Mouse (Mus musculus) hindbrain, embryonic 13.5 days (tissue): Measurements from ENCODE around the gene Prkci. TPM values are rescaled to one million over a fixed set of nuclear protein-coding genes. Genes with fewer than 3 reads are reported as not detected.
A peak's percentile ranks its signal among the peaks of the same experiment; 100 is the strongest.

Source experiments
- ATAC-seq: fragments of 200-750 bp; cut with Nextera tagmentation; 2 replicates; pipeline ENCODE4 v1.8.0; 2017; ENCODE audit warnings: moderate TSS enrichment; ENCODE audit not compliant: low FRiP score
- H3K27ac ChIP-seq: fragments of 300-500 bp; sonication (generic); 2 replicates; pipeline ENCODE4 v1.5.1; 2015; ENCODE audit warnings: inconsistent platforms, mild to moderate bottlenecking, moderate library complexity
- H3K27me3 ChIP-seq: fragments of 300-500 bp; sonication (generic); 2 replicates; pipeline ENCODE4 v1.6.1; 2015; ENCODE audit warnings: mild to moderate bottlenecking, inconsistent platforms
- H3K36me3 ChIP-seq: fragments of 300-500 bp; sonication (generic); 2 replicates; pipeline ENCODE4 v1.6.1; 2015; ENCODE audit warnings: mild to moderate bottlenecking, inconsistent platforms
- H3K4me1 ChIP-seq: fragments of 300-500 bp; sonication (generic); replicated peaks from 2 replicates; pipeline ENCODE4 v1.6.1; 2015; ENCODE audit warnings: inconsistent platforms
- H3K4me2 ChIP-seq: fragments of 300-500 bp; sonication (generic); 2 replicates; pipeline ENCODE4 v1.6.1; 2015; ENCODE audit warnings: inconsistent platforms, mild to moderate bottlenecking, moderate library complexity
- H3K4me3 ChIP-seq: fragments of 300-500 bp; sonication (generic); 2 replicates; pipeline ENCODE4 v1.5.1; 2015; ENCODE audit warnings: mild to moderate bottlenecking, inconsistent platforms
- H3K9ac ChIP-seq: fragments of 300-500 bp; sonication (generic); 2 replicates; pipeline ENCODE4 v1.6.1; 2015; ENCODE audit warnings: mild to moderate bottlenecking, inconsistent platforms
- H3K9me3 ChIP-seq: fragments of 300-500 bp; sonication (generic); 2 replicates; pipeline ENCODE4 v1.6.1; 2016; ENCODE audit warnings: inconsistent platforms
- WGBS: fragments of 180-500 bp; shearing (Covaris S2); methylation state at CpG from one replicate; pipeline ENCODE4 v1.1.7; 2015; 5-methylcytosine and 5-hydroxymethylcytosine counted together
- polyA plus RNA-seq: library from polyadenylated mRNA; unstranded; fragments of >200 nt; fragmentation: Nextera tagmentation; extraction: Ambion mirVana; gene quantifications from 2 replicates; pipeline ENCODE4 v1.2.1, GENCODE M21; 2015

Gene Prkci
- polyA plus RNA-seq, 1 experiment from 2014 or later: 23.9 TPM

GRCm38 (mm10) chr3:31027718-31028117 lies 32.2 kb downstream of the Prkci start:
- H3K27ac ChIP-seq: no peak overlapping the region
- no peaks in the 10 kb centered on the region for H3K9me3 ChIP-seq
- H3K36me3 ChIP-seq: peaks cover 8% of the 10 kb centered on the region
- peaks cover 5% of the 10 kb centered on the region; the same call in 1 of the 2 replicates for H3K4me1 ChIP-seq
- H3K4me3 ChIP-seq: no peak overlapping the region
- H3K9ac ChIP-seq: no peak overlapping the region
- no peaks in the 10 kb centered on the region for H3K27me3 ChIP-seq
- ATAC-seq: no peak
- 97% methylated on average over 8 of the region's 8 CpGs for WGBS
- H3K4me2 ChIP-seq: no peak overlapping the region

GRCm38 (mm10) chr3:31031621-31032020 lies 36.1 kb downstream of the Prkci start:
- Histone ChIP-seq H3K4me2 (no peak overlapping the region), H3K9me3 (no peaks in the 10 kb centered on the region), H3K4me1 (no peaks in the 10 kb centered on the region), H3K27ac (no peak overlapping the region), H3K9ac (no peak overlapping the region), H3K27me3 (no peaks in the 10 kb centered on the region), H3K4me3 (no peak overlapping the region), H3K36me3 (peaks cover 15% of the 10 kb centered on the region)
- WGBS: 86% methylated on average over 9 of the region's 9 CpGs
- ATAC-seq: no peak

- ATAC-seq: no peak
- 87% methylated on average over 3 of the region's 3 CpGs for WGBS
- Histone ChIP-seq H3K9ac (no peak overlapping the region), H3K27me3 (no peaks in the 10 kb centered on the region), H3K9me3 (no peaks in the 10 kb centered on the region), H3K4me2 (no peak overlapping the region), H3K27ac (no peak overlapping the region), H3K4me3 (no peak overlapping the region), H3K36me3 (peaks cover 20% of the 10 kb centered on the region), H3K4me1 (no peaks in the 10 kb centered on the region)
Observed at GRCm38 (mm10) chr3:31033644-31034043, 38.1 kb downstream of the Prkci start.

- 93% methylated on average over 13 of the region's 13 CpGs for WGBS
- Histone ChIP-seq H3K36me3 (peaks cover 38% of the 10 kb centered on the region), H3K9me3 (no peaks in the 10 kb centered on the region), H3K4me3 (no peak overlapping the region), H3K9ac (no peak overlapping the region), H3K4me1 (no peaks in the 10 kb centered on the region), H3K4me2 (no peak overlapping the region), H3K27me3 (no peaks in the 10 kb centered on the region), H3K27ac (no peak overlapping the region)
- no peak for ATAC-seq
Observed at GRCm38 (mm10) chr3:31037851-31038250, 42.3 kb downstream of the Prkci start.

- Histone ChIP-seq H3K4me2 (no peak overlapping the region), H3K4me1 (no peaks in the 10 kb centered on the region), H3K9me3 (no peaks in the 10 kb centered on the region), H3K27ac (no peak overlapping the region), H3K4me3 (no peak overlapping the region), H3K36me3 (peaks cover 37% of the 10 kb centered on the region), H3K27me3 (no peaks in the 10 kb centered on the region), H3K9ac (no peak overlapping the region)
- no peak for ATAC-seq
- WGBS: 95% methylated on average over 10 of the region's 10 CpGs
Observed at GRCm38 (mm10) chr3:31038689-31039088, 43.1 kb downstream of the Prkci start.

- WGBS: 80% methylated on average over 2 of the region's 2 CpGs
- no peaks in the 10 kb centered on the region for H3K27me3 ChIP-seq
Observed at GRCm38 (mm10) chr3:31042992-31043391, 47.4 kb downstream of the Prkci start.

GRCm38 (mm10) chr3:31047263-31047662 lies 51.7 kb downstream of the Prkci start:
- Histone ChIP-seq H3K27me3 (no peaks in the 10 kb centered on the region), H3K4me3 (no peak overlapping the region), H3K27ac (no peak overlapping the region), H3K9ac (no peak overlapping the region), H3K4me1 (no peaks in the 10 kb centered on the region), H3K4me2 (no peak overlapping the region), H3K36me3 (peaks cover 29% of the 10 kb centered on the region), H3K9me3 (no peaks in the 10 kb centered on the region)
- WGBS: 76% methylated on average over 3 of the region's 3 CpGs
- ATAC-seq: no peak

More at GRCm38 (mm10) chr3:31042992-31043391, 47.4 kb downstream of the Prkci start:
- ATAC-seq: no peak
- H3K27ac ChIP-seq: no peak overlapping the region
- H3K9ac ChIP-seq: no peak overlapping the region
- H3K36me3 ChIP-seq: peaks cover 38% of the 10 kb centered on the region
- H3K4me1 ChIP-seq: no peaks in the 10 kb centered on the region
- no peaks in the 10 kb centered on the region for H3K9me3 ChIP-seq
- no peak overlapping the region for H3K4me3 ChIP-seq
- H3K4me2 ChIP-seq: no peak overlapping the region

GRCm38 (mm10) chr3:31049087-31049486 lies 53.5 kb downstream of the Prkci start:
- Histone ChIP-seq H3K27me3 (no peaks in the 10 kb centered on the region), H3K9me3 (no peaks in the 10 kb centered on the region), H3K4me2 (no peak overlapping the region), H3K9ac (no peak overlapping the region), H3K4me3 (no peak overlapping the region), H3K36me3 (peaks cover 26% of the 10 kb centered on the region), H3K4me1 (no peaks in the 10 kb centered on the region), H3K27ac (no peak overlapping the region)
- ATAC-seq: no peak
- WGBS: 90% methylated on average over 5 of the region's 5 CpGs

- H3K27ac ChIP-seq: no peak overlapping the region
- no peaks in the 10 kb centered on the region for H3K9me3 ChIP-seq
- ATAC-seq: no peak
- H3K4me3 ChIP-seq: no peak overlapping the region
- H3K4me1 ChIP-seq: no peaks in the 10 kb centered on the region
- WGBS: 64% methylated on average over 7 of the region's 7 CpGs
- H3K9ac ChIP-seq: no peak overlapping the region
- no peaks in the 10 kb centered on the region for H3K27me3 ChIP-seq
- H3K4me2 ChIP-seq: no peak overlapping the region
- peaks cover 23% of the 10 kb centered on the region for H3K36me3 ChIP-seq
Observed at GRCm38 (mm10) chr3:31050375-31050774, 54.8 kb downstream of the Prkci start.

GRCm38 (mm10) chr3:31051730-31052129 lies 56.2 kb downstream of the Prkci start:
- Histone ChIP-seq H3K4me3 (no peak overlapping the region), H3K27me3 (no peaks in the 10 kb centered on the region), H3K9me3 (no peaks in the 10 kb centered on the region), H3K27ac (no peak overlapping the region), H3K9ac (no peak overlapping the region), H3K4me1 (peaks cover 4% of the 10 kb centered on the region; the same call in 1 of the 2 replicates), H3K36me3 (peaks cover 22% of the 10 kb centered on the region), H3K4me2 (no peak overlapping the region)
- no peak for ATAC-seq
- 82% methylated on average over 9 of the region's 9 CpGs for WGBS

- 85% methylated on average over 9 of the region's 9 CpGs for WGBS
- no peaks in the 10 kb centered on the region for H3K27me3 ChIP-seq
Observed at GRCm38 (mm10) chr3:31053191-31053590, 57.6 kb downstream of the Prkci start.

GRCm38 (mm10) chr3:31054888-31055287 lies 59.3 kb downstream of the Prkci start:
- Histone ChIP-seq H3K9me3 (no peaks in the 10 kb centered on the region), H3K27ac (no peak overlapping the region), H3K27me3 (no peaks in the 10 kb centered on the region), H3K9ac (no peak overlapping the region), H3K4me3 (no peak overlapping the region), H3K4me2 (no peak overlapping the region), H3K4me1 (peaks cover 8% of the 10 kb centered on the region; the same call in 1 of the 2 replicates), H3K36me3 (peaks cover 14% of the 10 kb centered on the region)
- 96% methylated on average over 8 of the region's 8 CpGs for WGBS
- no peak for ATAC-seq

More at GRCm38 (mm10) chr3:31053191-31053590, 57.6 kb downstream of the Prkci start:
- no peak for ATAC-seq
- H3K27ac ChIP-seq: no peak overlapping the region
- no peaks in the 10 kb centered on the region for H3K9me3 ChIP-seq
- peaks cover 21% of the 10 kb centered on the region for H3K36me3 ChIP-seq
- H3K4me2 ChIP-seq: no peak overlapping the region
- peaks cover 8% of the 10 kb centered on the region; the same call in 1 of the 2 replicates for H3K4me1 ChIP-seq
- no peak overlapping the region for H3K9ac ChIP-seq
- no peak overlapping the region for H3K4me3 ChIP-seq

GRCm38 (mm10) chr3:31056047-31056650 lies 60.6 kb downstream of the Prkci start:
- H3K4me2 ChIP-seq: peak overlapping the region; percentile 49
- H3K36me3 ChIP-seq: peaks cover 10% of the 10 kb centered on the region; the same call in 1 of the 2 replicates
- no peaks in the 10 kb centered on the region for H3K9me3 ChIP-seq
- H3K9ac ChIP-seq: no peak overlapping the region
- H3K27ac ChIP-seq: no peak overlapping the region
- 31% methylated on average over 17 of the region's 17 CpGs for WGBS
- H3K27me3 ChIP-seq: no peaks in the 10 kb centered on the region
- H3K4me1 ChIP-seq: peaks cover 8% of the 10 kb centered on the region; the same call in 1 of the 2 replicates
- peak overlapping the region; percentile 32 for H3K4me3 ChIP-seq
- ATAC-seq: peak; percentile 67
